8 mouse cellular contexts compared by ENCODE assay signal in the genomic region with DNA sequence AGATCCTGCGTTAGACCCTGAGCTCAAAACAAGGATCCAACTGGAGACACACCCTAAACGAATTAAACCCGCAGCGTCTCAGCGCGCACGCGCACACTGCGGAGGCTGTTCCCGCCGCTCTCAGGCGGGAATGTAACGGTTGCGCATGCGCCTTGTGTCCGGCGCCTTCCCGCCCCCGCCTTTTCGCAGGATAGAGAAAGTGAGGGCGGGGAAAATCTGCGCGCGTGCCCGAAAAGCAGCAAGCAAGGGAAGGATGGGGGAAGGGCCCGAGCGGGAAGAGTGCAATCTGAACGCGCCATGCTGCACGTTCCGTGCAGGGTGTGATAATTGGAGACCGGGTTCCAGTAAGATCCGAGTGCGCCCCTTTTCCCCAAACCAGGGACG. TPM values are rescaled to one million over a fixed set of nuclear protein-coding genes. Genes with fewer than 3 reads are reported as not detected.
A peak's percentile ranks its signal among the peaks of the same experiment; 100 is the strongest.
DNase-seq lines count a peak whose midpoint lies in the region; ATAC-seq and TF ChIP-seq lines count a peak whose summit lies in the region.

No protein-coding gene starts in this region.

- peaks cover 17% of the 10 kb centered on the region for H3K36me3 ChIP-seq in ES-Bruce4 (ENCODE audit: control insufficient read depth, insufficient read depth, low read length, poor library complexity, severe bottlenecking)
- H3K36me3 ChIP-seq in forebrain, embryonic 12.5 days (replicated peaks): peaks cover 11% of the 10 kb centered on the region
- H3K36me3 ChIP-seq in heart, postnatal 0 days (replicated peaks; ENCODE audit: control insufficient read depth, insufficient read depth, low read length): peaks cover 13% of the 10 kb centered on the region
- H3K36me3 ChIP-seq in liver, embryonic 15.5 days (replicated peaks): peaks cover 23% of the 10 kb centered on the region
- no peaks in the 10 kb centered on the region for H3K36me3 ChIP-seq in neural tube, embryonic 11.5 days (ENCODE audit: control insufficient read depth, insufficient read depth, low read length)
- 0 out of 2 replicates have a peak, but pooled peaks cover 6% of the 10 kb centered on the region for H3K36me3 ChIP-seq in stomach, embryonic 16.5 days (ENCODE audit: control insufficient read depth, insufficient read depth, low read length)

- TF ChIP-seq POLR2A in ES-Bruce4 (IDR thresholded peaks at IDR 0.05; ENCODE audit: insufficient read depth, low read length): peak; percentile 47

- no peaks in the 10 kb centered on the region for H3K27me3 ChIP-seq in ES-Bruce4 (ENCODE audit: control insufficient read depth, insufficient read depth, low read length, poor library complexity, severe bottlenecking)
- no peaks in the 10 kb centered on the region for H3K27me3 ChIP-seq in forebrain, embryonic 12.5 days
- no peaks in the 10 kb centered on the region for H3K27me3 ChIP-seq in heart, postnatal 0 days (ENCODE audit: control insufficient read depth, insufficient read depth, low read length)
- no peaks in the 10 kb centered on the region for H3K27me3 ChIP-seq in liver, embryonic 15.5 days
- H3K27me3 ChIP-seq in neural tube, embryonic 11.5 days (ENCODE audit: control insufficient read depth, insufficient read depth, low read length): no peaks in the 10 kb centered on the region
- H3K27me3 ChIP-seq in stomach, embryonic 16.5 days (ENCODE audit: control insufficient read depth, insufficient read depth, low read length): no peaks in the 10 kb centered on the region

- under 1% methylated on average over 35 of the region's 35 CpGs for WGBS in forebrain, embryonic 12.5 days
- under 1% methylated on average over 35 of the region's 35 CpGs for WGBS in heart, postnatal 0 days
- WGBS in liver, embryonic 15.5 days (ENCODE audit: insufficient replicate concordance): 0% methylated on average over 35 of the region's 35 CpGs
- whole genome bisulfite sequencing in neural tube, embryonic 11.5 days: under 1% methylated on average over 35 of the region's 35 CpGs
- WGBS in stomach, embryonic 16.5 days: under 1% methylated on average over 35 of the region's 35 CpGs

- H3K4me2 ChIP-seq in forebrain, embryonic 12.5 days: peak overlapping the region; percentile 93
- peak overlapping the region; percentile 81 for H3K4me2 ChIP-seq in heart, postnatal 0 days (ENCODE audit: low read depth, low read length)
- peak overlapping the region; percentile 94 for H3K4me2 ChIP-seq in liver, embryonic 15.5 days
- peak overlapping the region; percentile 94 for H3K4me2 ChIP-seq in neural tube, embryonic 11.5 days (ENCODE audit: low read depth)
- peak overlapping the region; percentile 98 for H3K4me2 ChIP-seq in stomach, embryonic 16.5 days (ENCODE audit: low read depth, low read length)

- peak; percentile 98 for DNase-seq in c-Kit-positive CD71-positive TER-119-positive erythroid progenitor cells, embryonic 14.5 days (ENCODE audit: low spot score)
- DNase-seq in heart, postnatal 0 days (ENCODE audit: low spot score): peak; percentile 98
- DNase-seq in kidney, postnatal 4 days: peak; percentile 98 to 99
- DNase-seq in neural tube, embryonic 11.5 days (ENCODE audit: low spot score): peak; percentile 99

- peak overlapping the region; percentile 86 for H3K4me3 ChIP-seq in ES-Bruce4 (ENCODE audit: low read depth, low read length)
- peak overlapping the region; percentile 83 for H3K4me3 ChIP-seq in forebrain, embryonic 12.5 days (replicated peaks)
- H3K4me3 ChIP-seq in heart, postnatal 0 days (ENCODE audit: low read depth, low read length): peak overlapping the region; percentile 82
- peak overlapping the region; percentile 91 for H3K4me3 ChIP-seq in liver, embryonic 15.5 days (replicated peaks)
- peak overlapping the region; percentile 74 for H3K4me3 ChIP-seq in neural tube, embryonic 11.5 days (ENCODE audit: low read depth, low read length)
- H3K4me3 ChIP-seq in stomach, embryonic 16.5 days (replicated peaks; ENCODE audit: low read length): peak overlapping the region; percentile 81

- TF ChIP-seq EP300 in ES-Bruce4 (IDR thresholded peaks at IDR 0.05; ENCODE audit: insufficient read depth, low read depth, low read length): peak; percentile 39; the same call in 1 of the 2 replicates
- peak; percentile 87; the same call in 1 of the 2 replicates for TF ChIP-seq EP300 in heart, postnatal 0 days (IDR thresholded peaks at IDR 0.05; ENCODE audit: low read depth)

- peak overlapping the region; percentile 93 for H3K9ac ChIP-seq in ES-Bruce4 (ENCODE audit: low read depth, poor library complexity, severe bottlenecking)
- H3K9ac ChIP-seq in forebrain, embryonic 12.5 days: peak overlapping the region; percentile 94
- peak overlapping the region; percentile 87 for H3K9ac ChIP-seq in heart, postnatal 0 days (replicated peaks; ENCODE audit: low read depth, low read length)
- peak overlapping the region; percentile 93 for H3K9ac ChIP-seq in liver, embryonic 15.5 days
- peak overlapping the region; percentile 93 for H3K9ac ChIP-seq in neural tube, embryonic 11.5 days (ENCODE audit: low read length)
- H3K9ac ChIP-seq in stomach, embryonic 16.5 days (ENCODE audit: low read length): peak overlapping the region; percentile 94

- TF ChIP-seq CTCF in ES-Bruce4 (IDR thresholded peaks at IDR 0.05; ENCODE audit: low read depth, low read length): no peak
- no peak for TF ChIP-seq CTCF in heart, postnatal 0 days (IDR thresholded peaks at IDR 0.05; ENCODE audit: low read depth)

- H3K9me3 ChIP-seq in ES-Bruce4 (replicated peaks; ENCODE audit: control insufficient read depth, insufficient read depth, low read length, poor library complexity, severe bottlenecking): no peaks in the 10 kb centered on the region
- H3K9me3 ChIP-seq in forebrain, embryonic 12.5 days: no peaks in the 10 kb centered on the region
- H3K9me3 ChIP-seq in heart, postnatal 0 days (replicated peaks; ENCODE audit: control insufficient read depth, low read length): no peaks in the 10 kb centered on the region
- no peaks in the 10 kb centered on the region for H3K9me3 ChIP-seq in liver, embryonic 15.5 days (replicated peaks)
- no peaks in the 10 kb centered on the region for H3K9me3 ChIP-seq in neural tube, embryonic 11.5 days (ENCODE audit: control insufficient read depth, low read length)
- no peaks in the 10 kb centered on the region for H3K9me3 ChIP-seq in stomach, embryonic 16.5 days (replicated peaks; ENCODE audit: control insufficient read depth, low read length)

- no peaks in the 10 kb centered on the region for H3K4me1 ChIP-seq in ES-Bruce4 (ENCODE audit: control insufficient read depth, insufficient read depth, low read length)
- H3K4me1 ChIP-seq in forebrain, embryonic 12.5 days: peaks cover 31% of the 10 kb centered on the region
- H3K4me1 ChIP-seq in heart, postnatal 0 days (ENCODE audit: control insufficient read depth, insufficient read depth): peaks cover 8% of the 10 kb centered on the region; the same call in 1 of the 2 replicates
- peaks cover 35% of the 10 kb centered on the region for H3K4me1 ChIP-seq in liver, embryonic 15.5 days (replicated peaks)
- peaks cover 9% of the 10 kb centered on the region for H3K4me1 ChIP-seq in neural tube, embryonic 11.5 days (ENCODE audit: control insufficient read depth, insufficient read depth, low read length)
- H3K4me1 ChIP-seq in stomach, embryonic 16.5 days (ENCODE audit: control insufficient read depth, insufficient read depth, low read length): peaks cover 8% of the 10 kb centered on the region

- H3K27ac ChIP-seq in ES-Bruce4 (ENCODE audit: insufficient read depth, low read length): peak overlapping the region; percentile 83
- peak overlapping the region; percentile 99 for H3K27ac ChIP-seq in forebrain, embryonic 12.5 days
- H3K27ac ChIP-seq in heart, postnatal 0 days (ENCODE audit: low read depth): peak overlapping the region; percentile 99
- H3K27ac ChIP-seq in liver, embryonic 15.5 days (replicated peaks): peak overlapping the region; percentile 98
- peak overlapping the region; percentile 96 for H3K27ac ChIP-seq in neural tube, embryonic 11.5 days (ENCODE audit: low read depth, low read length)
- H3K27ac ChIP-seq in stomach, embryonic 16.5 days (ENCODE audit: low read length): peak overlapping the region; percentile 99

- peak; percentile 84 for ATAC-seq in forebrain, embryonic 12.5 days (ENCODE audit: low FRiP score)
- ATAC-seq in heart, postnatal 0 days (ENCODE audit: insufficient read depth, low read depth): peak; percentile 84
- ATAC-seq in liver, embryonic 15.5 days (ENCODE audit: insufficient read depth): peak; percentile 78
- peak; percentile 82 for ATAC-seq in neural tube, embryonic 11.5 days (ENCODE audit: insufficient read depth, low FRiP score, low TSS enrichment)
- ATAC-seq in stomach, embryonic 16.5 days (ENCODE audit: insufficient read depth, low FRiP score): peak; percentile 87

RNA-seq across cellular contexts. Expression of a gene that starts 0.5 kb away (rescaled TPM):
- polyA plus RNA-seq in ES-Bruce4 (2011; ENCODE audit: insufficient read depth, insufficient read length, low read depth, missing spikeins): 3,464 and 4,107 TPM in 2 replicates
- polyA plus RNA-seq in forebrain, embryonic 12.5 days (2016; fragmentation: Nextera tagmentation; extraction: Ambion mirVana): 1,790 and 1,867 TPM in 2 replicates
- total RNA-seq in heart, postnatal 0 days (2014; rRNA removed; ENCODE audit: low replicate concordance): 2,330 and 2,912 TPM in 2 replicates
- polyA plus RNA-seq in heart, postnatal 0 days (2015; fragmentation: Nextera tagmentation; extraction: Ambion mirVana): 608 and 611 TPM in 2 replicates
- 1,053 and 1,106 TPM in 2 replicates for polyA plus RNA-seq in liver, embryonic 15.5 days (2015; fragmentation: Nextera tagmentation; extraction: Ambion mirVana)
- polyA plus RNA-seq in neural tube, embryonic 11.5 days (2014; fragmentation: Nextera tagmentation; extraction: Ambion mirVana): 1,967 and 2,051 TPM in 2 replicates
- polyA plus RNA-seq in stomach, embryonic 16.5 days (2015; fragmentation: Nextera tagmentation; extraction: Ambion mirVana): 1,202 and 1,296 TPM in 2 replicates

RNA-seq across cellular contexts. Expression of a gene that starts 15.8 kb away (rescaled TPM):
- 30.9 and 33.4 TPM in 2 replicates for polyA plus RNA-seq in ES-Bruce4 (2011; ENCODE audit: insufficient read depth, insufficient read length, low read depth, missing spikeins)
- 30.6 and 41.5 TPM in 2 replicates for polyA plus RNA-seq in forebrain, embryonic 12.5 days (2016; fragmentation: Nextera tagmentation; extraction: Ambion mirVana)
- 25.5 and 28.2 TPM in 2 replicates for total RNA-seq in heart, postnatal 0 days (2014; rRNA removed; ENCODE audit: low replicate concordance)
- polyA plus RNA-seq in heart, postnatal 0 days (2015; fragmentation: Nextera tagmentation; extraction: Ambion mirVana): 8.0 and 9.6 TPM in 2 replicates
- 4.7 and 4.8 TPM in 2 replicates for polyA plus RNA-seq in liver, embryonic 15.5 days (2015; fragmentation: Nextera tagmentation; extraction: Ambion mirVana)
- 7.1 and 8.9 TPM in 2 replicates for polyA plus RNA-seq in neural tube, embryonic 11.5 days (2014; fragmentation: Nextera tagmentation; extraction: Ambion mirVana)
- 14.8 and 18.3 TPM in 2 replicates for polyA plus RNA-seq in stomach, embryonic 16.5 days (2015; fragmentation: Nextera tagmentation; extraction: Ambion mirVana)

RNA-seq across cellular contexts. Expression of a gene that starts 19.5 kb away (rescaled TPM):
- not detected in 2 replicates for polyA plus RNA-seq in ES-Bruce4 (2011; ENCODE audit: insufficient read depth, insufficient read length, low read depth, missing spikeins)
- polyA plus RNA-seq in forebrain, embryonic 12.5 days (2016; fragmentation: Nextera tagmentation; extraction: Ambion mirVana): not detected in 2 replicates
- total RNA-seq in heart, postnatal 0 days (2014; rRNA removed; ENCODE audit: low replicate concordance): 78.3 and 158 TPM in 2 replicates
- polyA plus RNA-seq in heart, postnatal 0 days (2015; fragmentation: Nextera tagmentation; extraction: Ambion mirVana): not detected in 2 replicates
- polyA plus RNA-seq in liver, embryonic 15.5 days (2015; fragmentation: Nextera tagmentation; extraction: Ambion mirVana): not detected in 2 replicates
- not detected in 2 replicates for polyA plus RNA-seq in neural tube, embryonic 11.5 days (2014; fragmentation: Nextera tagmentation; extraction: Ambion mirVana)
- polyA plus RNA-seq in stomach, embryonic 16.5 days (2015; fragmentation: Nextera tagmentation; extraction: Ambion mirVana): not detected in 2 replicates

RNA-seq across cellular contexts. Expression of a gene that starts 19.7 kb away (rescaled TPM):
- polyA plus RNA-seq in ES-Bruce4 (2011; ENCODE audit: insufficient read depth, insufficient read length, low read depth, missing spikeins): 700 and 767 TPM in 2 replicates
- polyA plus RNA-seq in forebrain, embryonic 12.5 days (2016; fragmentation: Nextera tagmentation; extraction: Ambion mirVana): 7,386 and 7,785 TPM in 2 replicates
- 1,016 and 1,136 TPM in 2 replicates for total RNA-seq in heart, postnatal 0 days (2014; rRNA removed; ENCODE audit: low replicate concordance)
- 404 and 408 TPM in 2 replicates for polyA plus RNA-seq in heart, postnatal 0 days (2015; fragmentation: Nextera tagmentation; extraction: Ambion mirVana)
- polyA plus RNA-seq in liver, embryonic 15.5 days (2015; fragmentation: Nextera tagmentation; extraction: Ambion mirVana): 71.7 and 75.1 TPM in 2 replicates
- 8,277 and 8,733 TPM in 2 replicates for polyA plus RNA-seq in neural tube, embryonic 11.5 days (2014; fragmentation: Nextera tagmentation; extraction: Ambion mirVana)
- 1,001 and 1,036 TPM in 2 replicates for polyA plus RNA-seq in stomach, embryonic 16.5 days (2015; fragmentation: Nextera tagmentation; extraction: Ambion mirVana)

RNA-seq across cellular contexts. Expression of a gene that starts 35.5 kb away (rescaled TPM):
- polyA plus RNA-seq in ES-Bruce4 (2011; ENCODE audit: insufficient read depth, insufficient read length, low read depth, missing spikeins): 0.40 and 0.78 TPM in 2 replicates
- polyA plus RNA-seq in forebrain, embryonic 12.5 days (2016; fragmentation: Nextera tagmentation; extraction: Ambion mirVana): 0.45 and 0.51 TPM in 2 replicates
- 4.4 and 4.8 TPM in 2 replicates for total RNA-seq in heart, postnatal 0 days (2014; rRNA removed; ENCODE audit: low replicate concordance)
- polyA plus RNA-seq in heart, postnatal 0 days (2015; fragmentation: Nextera tagmentation; extraction: Ambion mirVana): 1.7 TPM in 2 replicates
- 0.08 and 0.12 TPM in 2 replicates for polyA plus RNA-seq in liver, embryonic 15.5 days (2015; fragmentation: Nextera tagmentation; extraction: Ambion mirVana)
- polyA plus RNA-seq in neural tube, embryonic 11.5 days (2014; fragmentation: Nextera tagmentation; extraction: Ambion mirVana): 0.44 and 2.3 TPM in 2 replicates
- 0.84 and 1.1 TPM in 2 replicates for polyA plus RNA-seq in stomach, embryonic 16.5 days (2015; fragmentation: Nextera tagmentation; extraction: Ambion mirVana)

Comparison
In these comparisons a context has a peak if more than half of its experiments do, and no peak if none do; other contexts are left out.
1. Peak in every context shown above with its lines: DNase-seq, ATAC-seq, H3K4me3 ChIP-seq and H3K27ac ChIP-seq.